Mouse (Mus musculus) T-helper 1 cell (primary cell): Measurements from ENCODE around the gene Lyrm9.

Source experiments
- in situ Hi-C: fragments of 300-600 bp; cut with MboI, MseI; formaldehyde crosslinking; loops from one replicate; pipeline ENCODE4 v1.15.1; 2025; ENCODE audit warnings: high pct_unique_total_duplicates

Gene Lyrm9

DNA sequence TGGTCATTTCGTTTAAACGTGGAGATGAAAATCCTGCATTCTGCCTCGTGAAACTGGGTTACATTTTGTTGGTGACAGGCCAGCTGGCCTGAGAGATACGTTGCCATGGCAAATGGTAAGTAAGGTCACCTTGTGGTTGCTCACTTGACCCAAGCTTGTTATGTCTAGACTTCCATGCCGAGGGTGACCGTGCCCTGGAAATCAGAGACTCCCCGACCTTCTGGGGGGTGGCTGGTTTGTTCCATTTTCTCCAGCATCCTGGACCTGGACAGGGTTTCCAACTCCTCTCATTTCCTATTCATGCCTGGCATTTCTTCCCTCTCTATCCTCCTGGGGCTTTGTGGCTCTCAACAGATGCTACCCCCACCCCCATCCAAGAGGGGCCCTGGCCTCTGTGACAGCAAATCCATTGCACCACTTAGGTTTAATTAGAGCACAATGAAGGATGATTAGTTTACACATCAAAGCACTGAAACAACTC is 11.9 kb upstream of the Lyrm9 start:
- in situ Hi-C loops: no loop called here

DNA sequence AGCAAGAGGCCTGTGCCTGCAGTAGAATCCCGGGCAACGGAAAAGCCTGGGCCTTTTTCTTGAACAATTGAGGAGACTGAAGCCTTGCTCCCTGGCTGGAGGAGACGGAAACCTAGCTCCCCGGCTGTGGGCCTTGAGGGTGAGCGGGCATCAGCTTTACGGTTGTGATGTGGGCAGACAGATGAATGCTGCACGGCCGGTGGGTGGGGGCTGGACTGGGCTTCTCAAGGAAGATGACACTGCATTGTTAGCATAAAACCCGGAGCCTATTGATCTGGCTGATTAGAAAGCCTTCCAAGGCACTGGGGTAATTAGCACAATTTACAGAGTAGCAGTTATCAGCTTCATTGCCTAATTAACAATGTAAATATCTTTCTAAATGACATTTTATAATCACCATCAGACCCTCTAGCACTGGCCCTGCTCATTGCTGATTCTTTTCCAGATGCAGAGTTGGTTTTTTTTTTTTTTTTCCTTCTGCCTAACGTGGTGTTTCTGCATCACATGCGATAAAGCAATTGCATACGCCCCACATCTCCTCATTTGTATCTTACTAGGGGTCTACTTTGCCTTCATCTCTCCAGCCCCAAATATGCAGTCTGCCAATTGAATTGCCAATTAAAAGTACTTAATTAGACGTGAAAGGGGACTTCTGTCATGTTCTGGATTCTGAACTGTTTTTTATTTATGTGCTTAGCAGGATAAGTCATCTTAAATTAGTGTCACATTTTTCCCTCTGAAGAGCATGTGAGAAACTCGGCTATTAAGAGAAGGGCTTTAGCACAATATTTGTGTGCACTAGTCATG is 10.2 kb upstream of the Lyrm9 start:
- in situ Hi-C loops: no loop called here

DNA sequence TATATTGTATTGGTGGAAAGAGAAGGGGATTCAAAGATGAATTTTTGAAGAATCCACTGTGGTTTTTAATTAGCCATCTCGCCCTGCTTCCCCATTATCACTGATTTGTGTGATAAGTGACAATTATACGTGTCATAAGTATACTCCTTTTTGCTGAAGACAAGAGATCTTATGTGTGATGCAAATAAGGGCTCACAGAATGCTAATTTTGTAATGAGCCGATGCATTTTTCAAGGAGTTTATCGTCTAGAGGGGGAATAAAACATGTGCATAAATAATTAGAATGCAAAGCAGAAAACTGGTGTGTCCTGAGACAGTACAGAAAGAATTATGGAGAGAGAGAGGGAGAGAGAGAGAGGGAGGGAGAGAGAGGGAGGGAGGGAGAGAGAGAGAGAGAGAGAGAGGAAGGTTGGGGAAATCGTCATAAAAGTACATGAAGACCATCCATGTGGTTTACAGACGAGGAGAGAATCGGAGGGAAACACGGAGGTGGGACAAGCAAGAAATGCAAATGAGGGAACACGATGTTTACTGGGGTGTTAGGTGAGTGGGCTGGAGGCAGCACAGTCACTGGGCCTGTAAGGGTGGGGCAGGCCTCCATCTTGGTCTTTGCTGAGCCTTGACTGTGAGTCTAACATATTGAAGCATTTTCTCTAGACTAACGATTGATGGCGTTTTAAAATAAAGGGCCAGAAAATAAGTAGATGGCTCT is 8.9 kb upstream of the Lyrm9 start:
- in situ Hi-C loops: no loop called here

DNA sequence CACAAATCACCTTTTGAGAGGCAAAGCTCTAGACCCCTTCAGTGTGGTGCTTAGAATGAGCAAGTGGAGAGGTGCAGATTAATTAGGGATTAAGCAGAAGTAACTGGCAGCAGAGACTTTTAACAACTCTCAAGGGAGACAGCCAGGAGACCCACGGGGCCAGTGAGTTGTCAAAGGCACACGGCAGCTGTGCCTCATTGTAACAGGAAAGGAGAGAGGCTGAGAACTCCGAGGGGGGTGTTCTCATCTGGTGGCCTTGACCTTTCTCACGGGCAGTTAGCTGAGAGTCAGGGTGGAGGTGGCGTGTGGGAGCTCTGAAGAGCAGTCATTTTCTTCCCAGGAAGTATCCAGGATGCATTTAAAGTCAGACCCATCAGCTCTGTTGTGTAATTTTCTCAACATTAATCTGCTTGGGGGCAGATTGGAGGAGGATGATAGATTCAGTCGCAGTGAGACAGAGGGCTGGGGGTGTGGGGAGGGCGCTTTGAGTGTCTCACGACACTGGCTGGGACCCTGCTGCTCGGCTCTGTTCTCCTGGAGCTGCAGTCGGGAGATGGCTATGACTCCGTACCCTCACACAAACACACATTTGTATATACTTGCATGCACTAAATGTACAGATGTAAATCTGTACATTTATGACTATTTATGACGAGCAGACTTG is 5.9 kb upstream of the Lyrm9 start:
- in situ Hi-C loops: no loop called here

DNA sequence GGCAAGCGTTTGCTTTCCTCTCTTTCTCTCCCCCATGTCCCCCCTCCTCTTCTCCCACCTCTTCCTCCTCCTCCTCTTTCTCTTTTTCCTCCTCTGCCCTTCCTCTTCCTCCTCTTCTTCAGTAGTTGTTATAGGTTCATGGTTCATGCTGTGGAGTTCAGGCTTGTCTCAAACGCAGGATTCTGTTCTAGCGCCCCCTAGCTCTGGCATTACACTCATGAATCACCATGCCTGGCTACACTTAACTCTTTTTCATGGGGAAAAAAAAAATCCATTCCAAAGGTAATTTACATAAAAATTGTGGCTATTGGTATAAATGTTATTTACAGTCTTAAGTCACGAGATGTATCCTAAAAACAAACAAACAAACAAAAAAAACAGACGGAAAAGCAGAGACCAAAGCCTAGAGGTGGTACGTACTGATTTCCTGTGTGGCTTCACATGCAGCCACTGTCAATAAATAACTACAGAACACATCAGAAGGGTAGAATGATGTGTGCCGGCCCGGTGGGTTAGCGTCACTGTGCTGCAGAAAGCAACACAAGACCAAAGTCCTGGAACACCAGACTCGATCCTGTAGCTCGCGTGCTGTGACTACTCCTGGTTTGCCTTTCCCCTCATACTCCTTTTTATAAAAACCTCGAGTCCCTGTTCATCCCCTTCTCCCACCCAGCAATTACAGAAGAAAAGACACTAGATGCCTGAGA is 3.4 kb upstream of the Lyrm9 start:
- in situ Hi-C loops: no loop called here

DNA sequence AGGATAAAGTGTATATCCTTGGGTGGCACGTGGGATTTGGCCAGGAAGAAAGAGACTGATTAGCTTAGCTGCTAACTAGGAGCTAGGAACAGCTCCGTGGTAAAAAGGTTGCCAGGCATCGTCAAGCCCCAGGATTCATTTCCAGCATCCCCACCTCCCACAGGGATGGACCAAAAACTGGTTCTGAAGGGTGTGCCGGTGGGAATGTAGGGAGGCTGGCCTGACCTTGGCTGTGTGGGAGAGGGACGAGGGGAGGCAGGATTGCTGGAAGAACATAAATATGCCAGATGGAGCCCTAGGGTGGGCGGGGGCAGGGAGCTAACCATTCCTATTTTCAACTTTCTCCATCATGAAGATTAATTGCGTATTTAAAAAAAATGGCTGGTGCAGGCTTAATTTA is 1.2 kb downstream of the Lyrm9 start:
- in situ Hi-C loops: no loop called here

DNA sequence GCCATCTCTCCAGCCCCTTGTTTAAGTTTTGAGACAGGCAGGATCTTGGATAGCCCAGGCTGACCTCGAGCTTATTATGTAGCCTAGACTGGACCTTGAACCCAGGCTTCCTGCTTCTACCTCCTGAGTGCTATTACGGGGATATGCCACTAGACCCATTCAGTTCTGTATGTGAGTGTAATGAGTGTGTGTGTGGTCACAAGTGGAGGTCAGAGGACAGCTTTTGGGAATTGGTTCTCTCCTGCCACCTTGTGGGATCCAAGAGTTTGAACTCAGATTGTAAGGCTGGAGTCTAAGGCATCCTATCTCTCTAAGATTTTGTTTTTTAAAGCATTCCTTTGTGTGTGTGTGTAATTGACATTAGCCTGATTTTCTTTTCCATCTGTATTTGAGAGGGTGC is 2.0 kb downstream of the Lyrm9 start:
- in situ Hi-C loops: no loop called here

DNA sequence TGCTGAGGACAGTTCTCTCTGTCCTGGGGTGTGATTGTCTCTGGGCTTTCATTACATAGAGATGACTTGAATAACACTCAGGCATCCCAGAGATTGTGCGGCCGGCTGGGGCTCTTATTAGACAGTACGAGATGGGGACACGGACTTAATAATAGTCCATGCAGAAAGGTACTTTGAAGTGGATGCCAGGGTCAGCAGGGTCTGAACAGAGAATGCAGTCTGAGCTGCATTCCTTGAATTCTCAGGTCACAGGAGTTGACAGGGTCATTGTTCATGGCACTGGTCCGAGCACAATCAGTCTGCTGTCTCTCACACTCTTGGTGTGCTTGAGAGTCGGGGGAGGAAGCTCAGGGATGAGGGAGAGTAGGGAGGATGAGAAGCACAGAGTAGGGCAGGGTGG is 3.0 kb downstream of the Lyrm9 start:
- in situ Hi-C loops: no loop called here

DNA sequence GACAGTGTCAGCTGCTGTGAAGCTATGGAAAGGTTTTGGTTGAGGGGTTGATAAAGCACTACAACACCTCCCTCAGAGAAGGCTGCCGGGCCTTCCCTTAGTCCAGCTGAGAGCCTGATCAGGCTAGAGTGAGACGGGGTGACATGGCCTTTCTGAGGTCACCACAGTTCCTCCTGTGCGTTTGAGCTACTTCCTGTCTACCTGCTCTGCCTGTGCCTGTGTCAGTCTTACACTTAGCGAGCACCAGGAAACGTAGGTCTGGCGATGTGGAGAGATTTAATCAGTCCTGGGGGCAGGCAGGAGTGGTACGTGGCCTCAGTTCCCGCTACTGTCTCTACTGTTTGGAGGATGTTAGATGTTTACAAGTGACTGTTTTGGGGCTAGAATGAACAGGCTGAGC is 3.8 kb downstream of the Lyrm9 start:
- in situ Hi-C loops: no loop called here

DNA sequence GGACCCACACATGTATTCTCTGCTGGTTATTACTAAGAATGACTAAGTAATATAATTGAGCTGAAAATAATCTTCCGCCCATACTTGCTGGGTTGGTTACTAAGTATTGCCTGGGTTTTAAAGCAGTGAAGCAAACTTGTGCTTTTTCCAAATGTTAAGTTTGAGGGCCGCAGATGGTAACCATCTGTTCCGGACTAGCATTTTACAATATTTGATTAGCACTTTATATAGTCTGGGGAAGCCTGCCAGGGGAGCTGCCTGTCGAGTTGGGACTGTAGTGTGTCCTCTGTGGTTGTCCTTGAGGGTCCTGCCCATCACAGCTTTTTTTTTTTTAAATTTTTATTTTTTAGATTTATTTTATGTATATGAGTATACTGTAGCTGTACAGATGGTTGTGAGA is 5.3 kb downstream of the Lyrm9 start:
- in situ Hi-C loops: no loop called here

DNA sequence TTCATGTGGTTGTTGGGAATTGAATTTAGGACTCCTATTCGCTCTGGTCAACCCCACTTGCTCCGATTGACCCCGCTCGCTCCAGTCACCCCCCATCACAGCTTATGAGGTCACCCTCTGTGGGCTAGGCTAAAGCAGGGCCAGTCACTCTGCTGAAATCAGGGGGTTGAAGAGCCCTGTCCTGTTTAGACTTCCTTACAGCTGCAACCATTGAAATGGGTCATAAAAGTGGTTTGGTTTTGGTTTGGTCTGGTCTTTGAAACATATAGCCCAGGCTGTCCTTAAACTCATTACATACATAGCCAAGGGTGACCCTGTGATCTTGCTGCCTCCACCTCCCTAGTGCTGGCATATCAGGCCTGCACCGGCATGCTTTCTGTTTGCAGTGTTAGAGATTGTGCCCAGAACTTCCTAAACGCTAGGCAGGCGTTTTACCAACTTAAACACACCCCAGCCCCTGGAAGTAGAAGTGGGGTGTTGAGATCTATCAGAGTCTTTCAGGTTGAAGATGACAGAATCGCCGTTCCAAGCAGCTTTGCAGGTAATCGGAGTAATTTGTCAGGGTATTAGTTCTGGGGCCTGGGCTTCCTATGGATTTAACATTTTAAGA is 5.8 kb downstream of the Lyrm9 start:
- in situ Hi-C loops: no loop called here

DNA sequence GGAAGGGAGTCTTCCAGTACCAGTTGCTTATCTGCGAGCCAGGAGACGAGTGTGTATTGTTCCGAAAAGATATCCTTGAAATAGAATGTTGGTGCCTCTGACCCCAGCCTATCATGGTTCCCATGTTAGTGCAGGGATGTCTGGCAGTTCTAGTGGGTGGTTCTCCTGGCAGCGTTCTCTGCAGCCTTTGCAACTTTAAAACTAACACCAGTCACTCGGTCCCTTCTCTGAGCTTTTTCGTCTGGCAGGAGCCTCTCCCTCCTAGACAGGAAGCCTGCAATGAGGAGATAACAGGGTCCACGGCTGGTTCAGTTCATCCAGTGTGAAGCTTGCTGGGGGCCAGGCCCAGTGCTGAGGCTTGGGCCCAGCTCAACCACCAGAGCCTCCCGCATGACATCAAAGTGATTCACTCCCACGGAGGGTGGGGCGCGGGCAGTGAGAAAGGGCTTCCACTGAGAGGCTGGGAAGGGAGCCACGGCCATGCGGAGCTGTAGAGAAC is 6.5 kb downstream of the Lyrm9 start:
- in situ Hi-C loops: no loop called here

DNA sequence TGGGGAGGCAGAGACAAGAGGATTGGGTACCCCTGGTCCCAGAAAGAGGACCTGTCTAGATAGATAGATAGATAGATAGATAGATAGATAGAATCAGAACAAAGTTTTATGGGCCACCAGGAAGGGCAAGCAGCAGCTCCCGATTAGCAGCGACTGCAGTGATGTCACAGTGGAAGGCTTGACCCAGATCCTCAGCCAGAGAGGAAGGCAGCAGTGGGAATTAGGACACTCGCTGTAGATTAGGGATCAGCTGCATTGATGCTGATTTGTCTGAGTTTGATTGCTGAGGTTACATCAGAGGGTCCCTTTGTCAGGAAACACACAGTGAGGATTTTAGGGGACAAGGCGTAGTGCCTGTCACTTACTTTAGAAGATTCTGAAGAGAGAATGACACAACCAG is 10.1 kb downstream of the Lyrm9 start:
- in situ Hi-C loops: no loop called here

DNA sequence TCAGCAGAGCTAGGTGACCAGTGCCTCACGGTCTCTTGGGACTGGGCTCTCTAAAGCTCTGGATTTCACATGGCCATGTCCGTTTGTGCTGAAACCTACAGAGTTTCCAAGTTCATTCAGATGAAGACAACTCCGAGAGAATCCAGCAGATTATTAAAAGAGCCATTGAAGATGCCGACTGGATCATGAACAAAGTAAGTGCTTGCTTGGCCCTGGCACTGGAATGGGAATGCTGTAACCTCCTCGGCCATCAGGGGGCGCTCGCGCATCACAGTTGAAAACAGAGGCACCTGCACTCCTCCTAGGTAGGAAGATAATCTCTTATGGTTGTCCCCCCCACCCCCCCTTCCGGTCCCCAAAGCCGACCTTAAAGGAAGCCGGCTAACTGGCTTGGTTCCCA is 11.6 kb downstream of the Lyrm9 start:
- in situ Hi-C loops: no loop called here

DNA sequence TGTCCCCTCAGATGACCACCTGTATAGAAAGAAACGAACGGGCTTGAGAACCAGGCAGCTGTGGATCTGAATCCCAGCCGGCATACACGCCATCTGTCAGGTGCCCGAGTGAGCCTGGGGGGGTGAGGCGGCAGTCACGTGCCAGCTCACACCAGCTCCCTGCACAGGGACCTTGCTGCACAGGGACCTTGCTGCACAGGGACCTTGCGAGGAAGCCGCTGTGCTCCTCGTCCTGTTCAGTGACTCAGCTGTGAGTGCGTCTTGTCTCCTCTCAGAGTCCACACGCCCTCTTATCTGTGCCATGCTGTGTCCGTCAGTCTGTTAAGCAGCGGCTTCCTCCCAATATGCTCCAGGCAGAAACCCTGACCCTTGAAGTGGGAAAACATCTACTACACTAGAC is 13.1 kb downstream of the Lyrm9 start:
- in situ Hi-C loops: no loop called here

DNA sequence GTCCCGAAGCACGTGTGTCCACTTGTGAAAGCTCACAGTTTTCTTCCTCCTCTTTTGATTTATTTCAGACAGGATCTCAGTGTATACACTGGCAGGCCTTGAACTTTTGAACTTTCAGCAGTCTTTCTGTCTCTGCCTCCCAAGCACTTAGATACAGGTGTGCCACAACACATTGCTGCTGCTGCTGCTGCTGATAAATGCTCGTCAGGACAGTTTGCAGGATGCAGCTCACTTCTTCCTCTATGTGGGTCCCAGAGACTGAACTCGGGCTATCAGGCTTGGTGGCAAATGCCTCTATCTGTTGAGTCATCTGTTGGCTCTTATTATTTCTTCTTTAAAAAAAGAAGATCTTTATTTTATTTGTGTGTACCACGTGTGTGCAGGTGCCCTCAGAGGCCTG is 13.8 kb downstream of the Lyrm9 start:
- in situ Hi-C loops: loop anchor here (5.0 to 10.0 kb wide), 2 partner anchors 115 to 258 kb away; no protein-coding TSS in a partner anchor

DNA sequence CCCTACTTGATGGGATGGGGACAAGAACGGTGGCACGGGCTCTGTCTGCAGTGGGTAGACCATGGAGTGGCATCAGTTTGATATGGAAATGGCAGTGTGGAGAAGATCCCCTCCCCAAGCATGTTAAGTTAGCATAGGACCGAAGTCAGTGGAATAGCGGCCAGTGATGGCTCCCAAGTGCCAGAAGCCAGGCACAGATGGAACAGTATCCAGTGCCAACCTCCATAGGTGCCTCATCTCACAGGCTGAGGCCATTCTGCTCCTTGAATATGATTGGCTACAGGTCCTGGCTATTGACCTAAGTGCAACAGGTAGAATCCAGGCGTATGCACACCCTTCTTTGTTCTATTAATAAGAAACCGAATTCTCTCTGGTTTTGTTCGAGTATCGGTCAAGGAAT is 15.6 kb downstream of the Lyrm9 start:
- in situ Hi-C loops: loop anchor here (5.0 to 10.0 kb wide), 2 partner anchors 113 to 260 kb away; no protein-coding TSS in a partner anchor

DNA sequence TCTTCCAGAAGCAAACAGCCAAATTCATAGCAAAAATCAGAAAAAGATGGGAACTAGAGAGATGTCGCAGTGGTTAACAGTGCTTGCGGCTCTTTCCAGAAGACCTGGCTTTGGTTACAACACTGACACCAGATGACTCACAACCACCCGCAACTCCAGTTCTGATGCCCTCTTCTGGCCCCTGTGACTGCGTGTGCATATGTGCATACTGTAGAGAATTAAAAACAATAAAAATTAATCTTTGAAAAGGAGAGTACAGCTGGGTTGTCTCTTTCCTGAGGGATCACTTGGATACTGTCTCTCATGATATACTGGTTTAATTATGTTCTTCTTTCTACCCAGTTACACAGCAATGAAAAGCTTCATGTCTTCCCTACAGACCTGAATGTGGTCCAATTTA is 20.2 kb downstream of the Lyrm9 start:
- in situ Hi-C loops: loop anchor here (10.0 kb wide), 1 partner anchor 108 kb away; no protein-coding TSS in a partner anchor

DNA sequence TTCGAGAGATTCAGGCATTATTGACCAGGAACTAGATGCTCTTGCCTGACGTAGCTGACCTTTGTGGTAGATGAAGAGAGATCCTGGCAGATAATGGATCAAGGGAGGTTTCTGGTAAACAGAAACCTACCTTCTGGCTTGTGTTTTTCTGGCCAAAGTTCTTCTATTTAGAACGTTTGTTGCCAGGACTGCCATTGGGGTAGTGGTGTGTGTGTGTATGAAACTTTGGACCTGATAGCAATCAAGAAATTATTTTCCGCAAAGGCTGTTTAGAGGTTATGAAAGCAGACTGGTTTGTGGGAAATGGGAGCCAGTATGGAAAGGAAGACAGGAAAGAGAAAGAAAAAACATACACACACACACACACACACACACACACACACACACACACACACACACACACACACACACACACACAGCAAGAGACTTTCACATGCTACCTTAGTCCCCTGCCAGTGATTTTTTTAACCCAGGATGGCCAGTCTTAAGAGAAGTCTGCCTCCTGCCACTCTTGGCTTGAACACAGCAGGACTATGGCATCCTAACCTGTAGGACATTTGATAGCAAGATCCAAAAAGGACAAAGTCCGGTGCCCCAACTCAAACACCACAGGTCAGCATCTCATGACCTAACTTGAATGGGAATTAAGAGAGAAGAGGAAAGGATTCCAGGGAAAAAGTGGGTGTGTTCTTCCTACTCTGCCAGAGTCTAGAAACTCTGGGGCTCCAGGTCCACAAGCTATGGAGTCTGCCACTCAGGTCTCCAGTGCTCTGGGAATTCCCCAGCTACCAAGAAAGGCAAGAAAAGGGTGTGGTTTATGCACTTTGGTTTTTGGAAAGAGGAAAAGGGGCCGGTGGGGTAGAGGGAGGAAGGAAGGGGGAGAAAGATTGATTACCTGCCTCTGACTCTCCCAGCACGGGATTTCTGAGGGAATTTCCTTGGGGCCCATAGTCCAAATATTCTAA is 21.8 kb downstream of the Lyrm9 start:
- in situ Hi-C loops: loop anchor here (10.0 kb wide), 1 partner anchor 107 kb away; no protein-coding TSS in a partner anchor

DNA sequence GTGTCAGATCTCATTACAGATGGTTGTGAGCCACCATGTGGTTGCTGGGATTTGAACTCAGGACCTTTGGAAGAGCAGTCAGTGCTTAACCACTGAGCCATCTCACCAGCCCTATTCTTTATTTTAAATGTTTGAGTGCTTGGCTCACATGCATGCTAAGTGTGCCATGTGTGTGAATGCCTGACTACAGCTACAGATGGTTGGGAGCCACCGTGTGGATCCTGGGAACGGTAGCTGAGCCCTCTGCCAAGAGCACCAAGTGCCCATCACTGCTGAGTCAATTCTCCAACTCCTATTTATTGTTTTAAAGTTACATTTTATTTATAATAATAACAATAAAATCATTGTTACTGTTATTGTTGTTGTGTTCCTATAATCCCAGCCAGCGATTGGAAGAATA is 23.5 kb downstream of the Lyrm9 start:
- in situ Hi-C loops: loop anchor here (10.0 kb wide), 1 partner anchor 105 kb away; no protein-coding TSS in a partner anchor
